19 mouse cellular contexts compared by ENCODE assay signal in genomic region chr11:55099868-55100267, GRCm38 (mm10). TPM values are rescaled to one million over a fixed set of nuclear protein-coding genes. Genes with fewer than 3 reads are reported as not detected.
DNase-seq lines count a peak whose midpoint lies in the region; ATAC-seq and TF ChIP-seq lines count a peak whose summit lies in the region.
"Had no signal": no experiment of that assay in that cellular context is flagged by ENCODE, and none has a peak within 500 bp of the region (broad histone marks: within the 10 kb centered on the region; RNA-seq: fewer than 3 reads in every experiment).

No protein-coding gene starts in this region.

- no peak for ATAC-seq in liver, embryonic 12.5 days
- peak; percentile 37 for ATAC-seq in common myeloid progenitor, adult 5-6 weeks (replicated peaks; ENCODE audit: low read depth, poor library complexity, severe bottlenecking)
- ATAC-seq in midbrain, embryonic 16.5 days, result no peak
- ATAC-seq in lung, postnatal 0 days, result no peak

- H3K27me3 ChIP-seq in liver, embryonic 12.5 days (replicated peaks), result peaks cover 7% of the 10 kb centered on the region; the same call in 1 of the 2 replicates
- no peaks in the 10 kb centered on the region for H3K27me3 ChIP-seq in midbrain, embryonic 16.5 days (ENCODE audit: control insufficient read depth, insufficient read depth, low read depth, low read length)
- no peaks in the 10 kb centered on the region for H3K27me3 ChIP-seq in lung, postnatal 0 days (replicated peaks; ENCODE audit: insufficient read depth, low read length)
- H3K27me3 ChIP-seq: embryonic facial prominence, embryonic 13.5 days; heart, embryonic 15.5 days; stomach, embryonic 15.5 days had no signal

- no peak overlapping the region for H3K4me3 ChIP-seq in liver, embryonic 12.5 days
- H3K4me3 ChIP-seq in midbrain, embryonic 16.5 days (ENCODE audit: low read depth, low read length), result no peak overlapping the region
- H3K4me3 ChIP-seq in lung, postnatal 0 days (ENCODE audit: low read depth, low read length), result no peak overlapping the region
- H3K4me3 ChIP-seq: embryonic facial prominence, embryonic 13.5 days; heart, embryonic 15.5 days; stomach, embryonic 15.5 days had no signal

- no peak for TF ChIP-seq EP300 in lung, postnatal 0 days (IDR thresholded peaks at IDR 0.05)

- H3K9me3 ChIP-seq in liver, embryonic 12.5 days (replicated peaks), result no peaks in the 10 kb centered on the region
- no peaks in the 10 kb centered on the region for H3K9me3 ChIP-seq in midbrain, embryonic 16.5 days (replicated peaks; ENCODE audit: control insufficient read depth, low read length, poor library complexity, severe bottlenecking)
- no peaks in the 10 kb centered on the region for H3K9me3 ChIP-seq in lung, postnatal 0 days (ENCODE audit: low read length)
- H3K9me3 ChIP-seq: embryonic facial prominence, embryonic 13.5 days; heart, embryonic 15.5 days; stomach, embryonic 15.5 days had no signal

- no peak for TF ChIP-seq CTCF in lung, postnatal 0 days (IDR thresholded peaks at IDR 0.05)

- H3K4me2 ChIP-seq in liver, embryonic 12.5 days, result 0 out of 2 replicates have a peak overlapping the region, but pooled peaks have one; percentile 9
- peak overlapping the region; percentile 17; the same call in 1 of the 2 replicates for H3K4me2 ChIP-seq in midbrain, embryonic 16.5 days (ENCODE audit: low read length)
- no peak overlapping the region for H3K4me2 ChIP-seq in lung, postnatal 0 days (replicated peaks; ENCODE audit: low read depth, low read length)
- H3K4me2 ChIP-seq: embryonic facial prominence, embryonic 13.5 days; lung, embryonic 14.5 days; stomach, embryonic 15.5 days had no signal

- no peak for DNase-seq in liver
- DNase-seq in B cell, adult 2 months, result peak; percentile 61 to 65
- DNase-seq in lung, postnatal 0 days (ENCODE audit: low spot score), result no peak
- no peak for DNase-seq in gastrocnemius, postnatal 14 days
- DNase-seq in urinary bladder, postnatal 25 days (ENCODE audit: low spot score), result no peak
- DNase-seq: cerebellum, adult 11 months; lung, embryonic 14.5 days; right cerebral cortex, postnatal 14 days had no signal

- H3K36me3 ChIP-seq in liver, embryonic 12.5 days, result no peaks in the 10 kb centered on the region
- no peaks in the 10 kb centered on the region for H3K36me3 ChIP-seq in midbrain, embryonic 16.5 days (ENCODE audit: control insufficient read depth, insufficient read depth, low read length)
- H3K36me3 ChIP-seq in lung, postnatal 0 days (ENCODE audit: insufficient read depth, low read length), result no peaks in the 10 kb centered on the region
- H3K36me3 ChIP-seq: embryonic facial prominence, embryonic 13.5 days; heart, embryonic 15.5 days; stomach, embryonic 15.5 days had no signal

- H3K4me1 ChIP-seq in liver, embryonic 12.5 days, result peaks cover 23% of the 10 kb centered on the region
- H3K4me1 ChIP-seq in midbrain, embryonic 16.5 days (ENCODE audit: control insufficient read depth, insufficient read depth, low read length), result peaks cover 6% of the 10 kb centered on the region; the same call in 1 of the 2 replicates
- H3K4me1 ChIP-seq in lung, postnatal 0 days (ENCODE audit: insufficient read depth, low read depth, low read length), result no peaks in the 10 kb centered on the region

- intact Hi-C loops in gastrocnemius, postnatal 14 days (cut with DNase I; ENCODE audit: low total_unique reads), result no loop called here

- H3K27ac ChIP-seq in liver, embryonic 12.5 days, result no peak overlapping the region
- no peak overlapping the region for H3K27ac ChIP-seq in midbrain, embryonic 16.5 days (ENCODE audit: low read length)
- no peak overlapping the region for H3K27ac ChIP-seq in lung, postnatal 0 days (ENCODE audit: low read length)
- H3K27ac ChIP-seq: embryonic facial prominence, embryonic 13.5 days; heart, embryonic 15.5 days; kidney, postnatal 0 days; stomach, embryonic 15.5 days had no signal

- H3K9ac ChIP-seq in liver, embryonic 12.5 days, result no peak overlapping the region
- H3K9ac ChIP-seq in midbrain, embryonic 16.5 days (ENCODE audit: low read depth, low read length), result no peak overlapping the region
- H3K9ac ChIP-seq in lung, postnatal 0 days (replicated peaks; ENCODE audit: low read depth), result no peak overlapping the region
- H3K9ac ChIP-seq: embryonic facial prominence, embryonic 13.5 days; heart, embryonic 15.5 days; lung, embryonic 14.5 days; stomach, embryonic 15.5 days had no signal

- 42% methylated on average over 4 of the region's 4 CpGs for WGBS in liver, embryonic 12.5 days (ENCODE audit: insufficient replicate concordance)
- 29% methylated on average over 4 of the region's 4 CpGs for WGBS in midbrain, embryonic 16.5 days
- WGBS in lung, postnatal 0 days, result 56% methylated on average over 4 of the region's 4 CpGs

RNA-seq across cellular contexts. Expression of gene Gm2a, which starts 2.0 kb away (rescaled TPM):
- 10.7 and 11.4 TPM in 2 replicates for polyA plus RNA-seq in liver, embryonic 12.5 days (2016; fragmentation: Nextera tagmentation; extraction: Ambion mirVana)
- 71.7 and 72.2 TPM in 2 replicates for total RNA-seq in common myeloid progenitor, adult 5-6 weeks (2017)
- 22.3 and 32.5 TPM in 2 replicates for polyA plus RNA-seq in midbrain, embryonic 16.5 days (2015; fragmentation: Nextera tagmentation; extraction: Ambion mirVana)
- polyA plus RNA-seq in lung, postnatal 0 days (2015; fragmentation: Nextera tagmentation; extraction: Ambion mirVana), result 23.6 and 26.6 TPM in 2 replicates
- total RNA-seq in gastrocnemius, postnatal 14 days (2021), result 1 to 10 TPM; 9.0 to 9.9 TPM

RNA-seq across cellular contexts. Expression of gene Ccdc69, which starts 21.9 kb away (rescaled TPM):
- polyA plus RNA-seq in liver, embryonic 12.5 days (2016; fragmentation: Nextera tagmentation; extraction: Ambion mirVana), result 1.0 and 1.2 TPM in 2 replicates
- total RNA-seq in common myeloid progenitor, adult 5-6 weeks (2017), result 24.3 and 26.6 TPM in 2 replicates
- polyA plus RNA-seq in midbrain, embryonic 16.5 days (2015; fragmentation: Nextera tagmentation; extraction: Ambion mirVana), result 0.19 and 0.27 TPM in 2 replicates
- 1.4 and 1.8 TPM in 2 replicates for polyA plus RNA-seq in lung, postnatal 0 days (2015; fragmentation: Nextera tagmentation; extraction: Ambion mirVana)
- 10 to 100 TPM in 1 of 2 experiments, 1 to 10 TPM in 1; 7.8 to 14.0 TPM for total RNA-seq in gastrocnemius, postnatal 14 days (2021)

RNA-seq across cellular contexts. Expression of gene Slc36a3, which starts 51.6 kb away (rescaled TPM):
- not detected in 2 replicates for polyA plus RNA-seq in liver, embryonic 12.5 days (2016; fragmentation: Nextera tagmentation; extraction: Ambion mirVana)
- not detected in 2 replicates for total RNA-seq in common myeloid progenitor, adult 5-6 weeks (2017)
- not detected in 2 replicates for polyA plus RNA-seq in midbrain, embryonic 16.5 days (2015; fragmentation: Nextera tagmentation; extraction: Ambion mirVana)
- polyA plus RNA-seq in lung, postnatal 0 days (2015; fragmentation: Nextera tagmentation; extraction: Ambion mirVana), result 0.07 TPM in 1 of 2 replicates, not detected in the other
- total RNA-seq in gastrocnemius, postnatal 14 days (2021), result not detected
- total RNA-seq: adrenal gland, postnatal 4 days; layer of hippocampus, adult 8-10 months had no signal
- polyA plus RNA-seq: embryonic facial prominence, embryonic 13.5 days; heart, embryonic 15.5 days; intestine, embryonic 14.5 days; kidney, postnatal 0 days; limb, embryonic 14.5 days; lung, embryonic 14.5 days had no signal

Comparison
In these comparisons a context has a peak if more than half of its experiments do, and no peak if none do; other contexts are left out.
1. DNase-seq: peak in B cell, adult 2 months (2 of 2); none in liver (single experiment), lung, postnatal 0 days (single experiment), gastrocnemius, postnatal 14 days (single experiment) and urinary bladder, postnatal 25 days (single experiment).